Mouse (Mus musculus): ENCODE results near the gene Zcchc14. TPM values are rescaled to one million over a fixed set of nuclear protein-coding genes. Genes with fewer than 3 reads are reported as not detected.
"Not testable (repeated sequence)": the region's sequence is repeated elsewhere in the genome, so short reads cannot be mapped to it uniquely, and the experiment has no call there.

The Zcchc14 gene
- total RNA-seq, 2 experiments from 2014 or later: 138 to 140 TPM

- no peak for DNase-seq
- intact Hi-C loops (cut with DNase I): no loop called here
Observed at GRCm38 (mm10) chr8:121632401-121632800, 20.3 kb downstream of the Zcchc14 start.

GRCm38 (mm10) chr8:121631645-121632071, 21.0 kb downstream of the Zcchc14 start:
- intact Hi-C loops (cut with DNase I): no loop called here
- DNase-seq: no peak

GRCm38 (mm10) chr8:121628681-121629080, 24.0 kb downstream of the Zcchc14 start:
- intact Hi-C loops (cut with DNase I): no loop called here
- DNase-seq: no peak

GRCm38 (mm10) chr8:121623043-121623442, 29.7 kb downstream of the Zcchc14 start:
- no peak for DNase-seq
- intact Hi-C loops (cut with DNase I): no loop called here

- intact Hi-C loops (cut with DNase I): no loop called here
- DNase-seq: no peak
Observed at GRCm38 (mm10) chr8:121621879-121622278, 30.8 kb downstream of the Zcchc14 start.

- DNase-seq: peak; percentile 58
- intact Hi-C loops (cut with DNase I): no loop called here
Observed at GRCm38 (mm10) chr8:121620801-121621516, 31.7 kb downstream of the Zcchc14 start.

GRCm38 (mm10) chr8:121619401-121619995, 33.2 kb downstream of the Zcchc14 start:
- intact Hi-C loops (cut with DNase I): no loop called here
- no peak for DNase-seq

GRCm38 (mm10) chr8:121613419-121613818, 39.3 kb downstream of the Zcchc14 start:
- intact Hi-C loops (cut with DNase I): no loop called here
- no peak for DNase-seq

GRCm38 (mm10) chr8:121609916-121610315, 42.8 kb downstream of the Zcchc14 start:
- intact Hi-C loops (cut with DNase I): no loop called here
- DNase-seq: no peak

GRCm38 (mm10) chr8:121609251-121609650, 43.5 kb downstream of the Zcchc14 start:
- intact Hi-C loops (cut with DNase I): no loop called here
- DNase-seq: no peak

GRCm38 (mm10) chr8:121607661-121608060, 45.0 kb downstream of the Zcchc14 start:
- DNase-seq: no peak
- intact Hi-C loops (cut with DNase I): no loop called here

GRCm38 (mm10) chr8:121603801-121604200, 48.9 kb downstream of the Zcchc14 start:
- intact Hi-C loops (cut with DNase I): no loop called here
- DNase-seq: no peak

GRCm38 (mm10) chr8:121602860-121603259, 49.8 kb downstream of the Zcchc14 start:
- intact Hi-C loops (cut with DNase I): no loop called here
- DNase-seq: peak; percentile 77

GRCm38 (mm10) chr8:121602411-121602810, 50.3 kb downstream of the Zcchc14 start:
- intact Hi-C loops (cut with DNase I): no loop called here
- no peak for DNase-seq

- intact Hi-C loops (cut with DNase I): no loop called here
Observed at GRCm38 (mm10) chr8:121599842-121600241, 52.9 kb downstream of the Zcchc14 start.

GRCm38 (mm10) chr8:121598892-121599291, 53.8 kb downstream of the Zcchc14 start:
- DNase-seq: peak; percentile 90
- intact Hi-C loops (cut with DNase I): no loop called here

More at GRCm38 (mm10) chr8:121599842-121600241, 52.9 kb downstream of the Zcchc14 start:
- DNase-seq: no peak

GRCm38 (mm10) chr8:121598190-121598589, 54.5 kb downstream of the Zcchc14 start:
- DNase-seq: no peak
- intact Hi-C loops (cut with DNase I): no loop called here

- DNase-seq; intact Hi-C loops (cut with DNase I): not testable (repeated sequence)
Observed at GRCm38 (mm10) chr8:121597492-121597891, 55.2 kb downstream of the Zcchc14 start.

GRCm38 (mm10) chr8:121593983-121594382, 58.7 kb downstream of the Zcchc14 start:
- no peak for DNase-seq
- intact Hi-C loops (cut with DNase I): no loop called here

GRCm38 (mm10) chr8:121593293-121593692, 59.4 kb downstream of the Zcchc14 start:
- no peak for DNase-seq
- intact Hi-C loops (cut with DNase I): no loop called here

GRCm38 (mm10) chr8:121591178-121592066, 61.3 kb downstream of the Zcchc14 start:
- intact Hi-C loops (cut with DNase I): no loop called here
- peak; percentile 36 for DNase-seq

Data from left cerebral cortex, postnatal 4 days (tissue).